Mouse (Mus musculus) midbrain, embryonic 12.5 days (tissue): ENCODE measurements at regions not wholly inside any gene's neighbourhood (a gene's known extent, or its start where the extent isn't known, plus 50 kb on each side); places are given as distances from the start of the nearest gene placed in this dataset. TPM values are rescaled to one million over a fixed set of nuclear protein-coding genes. Genes with fewer than 3 reads are reported as not detected.

ENCODE experiments used
- ATAC-seq: fragments of 200-750 bp; cut with Nextera tagmentation; 2 replicates; pipeline ENCODE4 v1.8.0; 2017; ENCODE audit warnings: low read depth, moderate TSS enrichment, moderate library complexity; ENCODE audit not compliant: low FRiP score
- H3K27ac ChIP-seq: fragments of 300-500 bp; sonication (generic); replicated peaks from 2 replicates; pipeline ENCODE4 v1.5.1; 2016; ENCODE audit warnings: mild to moderate bottlenecking
- H3K27me3 ChIP-seq: fragments of 300-500 bp; sonication (generic); 2 replicates; pipeline ENCODE4 v1.6.1; 2016; ENCODE audit warnings: mild to moderate bottlenecking
- H3K36me3 ChIP-seq: fragments of 300-500 bp; sonication (generic); 2 replicates; pipeline ENCODE4 v1.6.1; 2016
- H3K4me1 ChIP-seq: fragments of 300-500 bp; sonication (generic); 2 replicates; pipeline ENCODE4 v1.6.1; 2016
- H3K4me2 ChIP-seq: fragments of 300-500 bp; sonication (generic); replicated peaks from 2 replicates; pipeline ENCODE4 v1.6.1; 2016; ENCODE audit warnings: mild to moderate bottlenecking, moderate library complexity
- H3K4me3 ChIP-seq: fragments of 300-500 bp; sonication (generic); 2 replicates; pipeline ENCODE4 v1.5.1; 2016; ENCODE audit warnings: mild to moderate bottlenecking
- H3K9ac ChIP-seq: fragments of 300-500 bp; sonication (generic); replicated peaks from 2 replicates; pipeline ENCODE4 v1.6.1; 2016; ENCODE audit warnings: mild to moderate bottlenecking, moderate library complexity
- H3K9me3 ChIP-seq: fragments of 300-500 bp; sonication (generic); 2 replicates; pipeline ENCODE4 v1.6.1; 2016; ENCODE audit warnings: mild to moderate bottlenecking
- WGBS: fragments of 180-500 bp; shearing (Covaris S2); methylation state at CpG from one replicate; pipeline ENCODE4 v1.1.7; 2016; 5-methylcytosine and 5-hydroxymethylcytosine counted together
- microRNA-seq: library from miRNA; unstranded; fragments of <30 nt; microRNA quantifications from one replicate; pipeline ENCODE4, GENCODE M21; 2017

DNA sequence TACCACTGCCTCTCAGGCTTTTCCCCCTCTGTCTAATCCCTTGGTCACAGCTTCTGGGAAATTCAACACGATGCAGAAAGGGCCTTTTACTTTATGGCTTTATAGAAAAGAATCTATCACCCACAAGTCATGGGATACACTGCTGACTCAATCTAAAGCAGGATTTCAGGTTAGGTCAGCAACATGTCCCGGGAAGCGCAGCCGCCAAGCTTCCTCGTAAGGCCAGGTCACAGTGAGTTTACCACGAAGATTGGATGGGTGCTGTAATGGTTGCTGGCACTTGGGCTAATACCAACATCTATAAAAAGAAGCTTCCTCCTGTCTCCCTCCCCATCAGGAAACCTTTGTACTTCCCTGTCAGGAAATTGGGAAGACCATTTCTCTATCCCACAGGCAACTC is 70.0 kb upstream of the Gm9747 start:
- H3K27me3 ChIP-seq, result no peaks in the 10 kb centered on the region
- H3K9ac ChIP-seq, result no peak overlapping the region
- no peaks in the 10 kb centered on the region for H3K4me1 ChIP-seq
- no peak for ATAC-seq
- 92% methylated on average over 6 of the region's 6 CpGs for WGBS
- no peak overlapping the region for H3K27ac ChIP-seq
- no peaks in the 10 kb centered on the region for H3K9me3 ChIP-seq
- no peak overlapping the region for H3K4me3 ChIP-seq
- no peaks in the 10 kb centered on the region for H3K36me3 ChIP-seq
- no peak overlapping the region for H3K4me2 ChIP-seq

GRCm38 (mm10) chr1:82168158-82168557 is 64.8 kb upstream of the Gm9747 start:
- ATAC-seq, result no peak
- no peaks in the 10 kb centered on the region for H3K4me1 ChIP-seq
- no peaks in the 10 kb centered on the region for H3K27me3 ChIP-seq
- no peak overlapping the region for H3K4me2 ChIP-seq
- H3K9ac ChIP-seq, result no peak overlapping the region
- H3K9me3 ChIP-seq, result no peaks in the 10 kb centered on the region
- WGBS, result 84% methylated on average over 4 of the region's 4 CpGs
- H3K27ac ChIP-seq, result no peak overlapping the region
- no peak overlapping the region for H3K4me3 ChIP-seq
- no peaks in the 10 kb centered on the region for H3K36me3 ChIP-seq

DNA sequence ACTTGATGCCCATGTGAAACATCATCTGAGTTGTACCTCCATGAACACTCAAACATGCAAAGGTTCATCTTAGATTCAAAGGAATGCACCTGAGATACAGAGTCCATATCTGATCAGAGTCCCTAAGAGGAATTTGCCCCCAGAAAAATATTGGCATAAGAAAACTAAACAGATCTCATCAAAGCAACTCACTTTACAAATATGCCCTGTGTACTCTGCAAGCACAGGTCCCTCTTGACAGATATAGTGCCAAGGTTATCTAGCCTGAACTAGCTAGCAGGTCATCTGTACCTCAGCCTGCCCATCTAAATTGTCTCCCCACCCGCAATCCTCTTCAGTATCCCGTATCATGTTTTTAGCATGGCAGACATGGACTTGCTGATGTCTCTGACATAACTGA is 64.0 kb upstream of the Gm9747 start:
- no peak overlapping the region for H3K4me2 ChIP-seq
- no peaks in the 10 kb centered on the region for H3K27me3 ChIP-seq
- no peaks in the 10 kb centered on the region for H3K9me3 ChIP-seq
- 97% methylated on average over 2 of the region's 2 CpGs for WGBS
- H3K36me3 ChIP-seq, result no peaks in the 10 kb centered on the region
- no peak overlapping the region for H3K27ac ChIP-seq
- no peak overlapping the region for H3K4me3 ChIP-seq
- ATAC-seq, result no peak
- no peaks in the 10 kb centered on the region for H3K4me1 ChIP-seq
- no peak overlapping the region for H3K9ac ChIP-seq

GRCm38 (mm10) chr1:82180427-82180826 is 52.5 kb upstream of the Gm9747 start:
- no peak overlapping the region for H3K4me2 ChIP-seq
- H3K9ac ChIP-seq, result no peak overlapping the region
- ATAC-seq, result no peak
- no peak overlapping the region for H3K27ac ChIP-seq
- no peaks in the 10 kb centered on the region for H3K9me3 ChIP-seq
- H3K4me1 ChIP-seq, result no peaks in the 10 kb centered on the region
- H3K27me3 ChIP-seq, result no peaks in the 10 kb centered on the region
- no peak overlapping the region for H3K4me3 ChIP-seq
- no peaks in the 10 kb centered on the region for H3K36me3 ChIP-seq
- 75% methylated on average over 1 of the region's 1 CpGs for WGBS

Small RNAs in the stretch of these regions (microRNA-seq; reads per million reads assigned to microRNA genes)
- not detected for gene Mir6344
